Mouse (Mus musculus) cerebellum, postnatal 14 days (tissue): ENCODE results near the gene Sema4f.

ENCODE experiments used
- DNase-seq, 2 experiments: peaks; one replicate each; pipeline ENCODE4 v3.0.0; 2021; ENCODE audit warnings: mixed read lengths in 2 of 2

Sema4f gene

DNA sequence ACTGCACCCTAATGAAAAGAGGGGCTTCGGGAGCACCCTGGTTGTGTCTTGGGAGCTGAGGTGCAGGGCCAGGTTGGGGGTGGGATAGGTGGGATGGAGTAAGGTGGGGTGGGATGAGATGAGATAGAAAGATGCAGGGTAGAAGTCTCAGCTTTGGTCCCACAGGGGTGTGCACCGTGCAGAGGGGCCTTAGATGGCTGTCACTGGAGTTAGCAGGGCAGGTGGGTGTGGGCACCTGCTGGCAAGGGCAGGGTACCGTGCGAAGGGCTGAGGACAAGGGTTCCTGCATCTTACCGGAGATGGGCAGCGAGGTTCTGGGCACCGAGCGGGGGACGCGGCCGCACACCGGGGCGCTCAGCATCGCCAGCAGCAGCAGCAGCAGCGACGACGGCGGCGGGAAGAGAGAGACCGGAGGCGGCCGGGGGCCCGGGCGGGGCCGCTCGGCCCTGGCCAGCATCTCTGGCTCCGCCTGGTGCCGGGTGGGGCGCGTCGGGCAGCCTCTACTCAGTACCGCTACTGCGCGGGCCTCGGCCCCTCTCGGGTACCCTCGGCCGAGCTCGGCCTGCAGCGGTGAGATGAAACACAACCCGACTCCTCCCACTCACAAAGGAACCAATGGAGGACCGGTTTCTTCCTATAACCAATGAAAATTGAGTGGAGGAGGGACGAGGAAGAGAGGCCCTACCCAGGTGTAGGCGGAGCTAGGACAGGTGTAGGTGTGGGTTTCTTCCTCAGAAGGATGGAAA, at the start of gene Sema4f:
TSS of gene Sema4f (minus strand) at position 603 of the 746 bp plus-strand sequence.
- DNase-seq = peak; percentile 90 to 92

DNA sequence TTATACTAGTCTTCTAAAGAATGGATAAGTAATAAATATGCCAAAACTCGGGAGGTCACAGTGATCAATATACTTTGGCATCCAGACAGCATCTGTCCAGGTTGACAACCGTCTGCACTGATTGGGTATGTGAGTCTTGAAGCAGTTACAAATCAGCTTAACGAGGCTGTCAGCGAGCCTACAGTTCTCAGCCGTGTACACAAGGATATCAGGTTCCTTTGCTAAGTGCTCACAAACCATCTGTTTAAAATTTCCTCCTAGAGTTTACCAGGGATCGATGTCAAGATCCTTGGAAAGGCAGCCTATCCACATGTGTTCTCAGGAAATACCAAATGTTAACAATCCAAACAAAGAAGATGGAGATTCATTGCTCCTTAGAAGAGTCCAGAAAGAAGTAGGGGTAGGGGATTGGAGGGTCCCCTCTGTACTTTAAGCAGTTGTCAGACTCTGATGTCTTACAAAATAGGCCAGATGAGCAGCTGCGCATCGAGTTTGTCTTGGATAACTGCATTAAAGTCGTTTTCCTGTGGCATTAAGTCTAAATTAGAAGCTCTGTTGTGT, 47.9 kb upstream of the Sema4f start:
- no peak for DNase-seq

DNA sequence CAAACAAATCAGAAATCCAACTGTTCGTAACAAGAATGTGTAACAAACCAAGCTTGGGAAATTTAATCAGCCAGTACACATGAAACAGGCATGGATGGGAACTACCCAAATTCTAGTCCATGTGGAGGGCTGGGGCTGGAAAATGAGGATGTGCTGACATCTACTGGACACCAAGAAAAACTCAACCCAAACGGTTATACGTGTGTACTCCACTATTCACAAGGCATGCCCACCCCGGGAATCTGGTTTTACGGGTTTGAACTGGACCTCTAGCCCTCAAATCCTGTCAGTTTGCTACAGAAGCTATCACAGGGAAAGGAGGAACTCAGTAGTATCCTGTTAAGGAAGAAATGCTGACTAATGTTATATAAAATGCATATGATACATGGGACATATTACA, 31.5 kb upstream of the Sema4f start:
- DNase-seq = peak; percentile 76 to 85

DNA sequence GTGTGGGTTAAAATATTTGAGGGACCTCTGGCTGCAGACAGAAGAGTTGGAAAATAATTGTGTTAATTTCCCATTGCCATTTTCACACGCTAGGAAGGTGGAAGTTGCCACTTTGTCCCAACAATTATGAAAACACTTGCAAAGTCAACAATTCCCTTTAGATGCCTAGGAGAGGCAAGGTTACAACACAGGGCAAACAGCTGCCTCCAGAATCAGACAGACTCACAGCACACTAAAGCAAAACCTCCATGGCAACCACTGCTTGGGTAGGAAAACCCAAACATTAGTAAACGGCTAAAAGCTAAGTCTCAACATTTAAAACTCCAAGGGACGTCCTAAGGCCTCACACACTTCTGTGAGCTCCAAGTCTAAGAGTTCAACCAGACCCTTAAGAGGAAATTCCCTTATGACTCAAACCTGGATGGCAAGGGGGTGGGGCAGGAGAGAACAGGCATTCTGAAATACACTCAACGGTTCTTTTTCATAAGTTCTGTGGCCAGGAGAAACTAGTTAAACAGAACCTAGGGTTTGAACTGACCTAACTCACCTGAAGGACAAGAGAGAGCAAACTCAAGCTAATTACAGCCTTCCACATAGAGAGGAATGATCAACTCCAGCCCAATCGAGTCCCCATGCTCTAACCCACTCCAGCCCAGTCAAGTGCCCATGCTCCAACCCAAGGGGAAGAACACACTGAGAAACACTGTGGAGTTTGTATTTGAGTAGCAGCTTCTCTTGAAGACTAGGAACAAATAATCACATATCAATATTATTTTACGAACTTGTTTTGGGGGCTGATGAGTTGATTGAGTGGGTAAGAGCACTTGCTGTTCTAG, 29.9 kb upstream of the Sema4f start:
- DNase-seq = no peak

DNA sequence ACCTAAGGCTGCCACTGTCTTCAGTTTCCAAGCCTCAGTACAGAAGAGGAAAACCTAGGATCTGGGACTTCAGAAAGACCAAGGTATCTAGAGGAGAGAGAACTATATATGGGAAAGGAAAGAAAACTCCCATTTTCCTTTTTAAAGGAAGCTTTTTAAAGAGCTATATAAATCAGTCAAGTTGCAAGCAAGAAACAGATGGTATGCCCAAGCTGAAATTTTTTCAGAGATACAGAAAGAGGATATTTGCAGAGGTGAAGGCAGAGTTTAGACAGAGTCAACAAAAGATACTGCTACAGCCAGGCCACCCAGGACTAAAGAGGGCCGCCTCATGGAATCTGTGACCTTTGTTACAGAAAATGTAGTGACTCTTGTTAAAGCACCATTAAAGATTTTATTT, 22.1 kb upstream of the Sema4f start:
- DNase-seq = no peak

DNA sequence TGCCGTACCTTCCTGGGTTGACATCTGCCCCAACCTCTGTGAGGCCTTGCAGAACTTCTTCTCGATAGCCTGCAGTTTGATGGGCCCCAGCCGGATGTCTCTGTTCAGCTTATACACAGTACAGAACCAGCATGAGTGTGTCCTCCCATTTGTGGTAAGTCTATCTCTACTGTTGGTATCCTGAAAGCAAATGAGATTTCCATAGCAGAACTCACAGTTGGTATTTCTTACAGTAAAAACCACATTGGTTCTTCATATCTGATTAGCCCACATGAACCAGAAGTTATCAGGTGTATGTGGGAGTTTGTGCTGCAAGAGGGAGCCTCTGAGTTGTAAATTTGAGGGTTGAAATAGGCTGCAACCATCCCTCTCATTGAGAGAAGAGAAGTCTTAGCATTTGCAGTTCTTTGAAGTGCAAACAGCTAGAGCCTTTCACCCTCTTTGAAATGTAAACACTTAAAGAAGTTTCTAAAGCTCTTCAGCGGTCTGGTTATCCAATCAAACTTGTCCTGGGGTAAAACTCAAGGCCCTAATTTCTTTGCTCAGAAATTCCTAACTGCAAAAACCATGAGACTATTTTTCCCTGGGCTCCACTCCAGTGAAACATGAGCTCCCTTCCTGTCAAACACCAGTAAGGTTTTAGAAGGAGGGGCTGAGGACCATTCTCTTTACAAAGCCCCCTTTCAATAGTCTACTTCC, 17.1 kb upstream of the Sema4f start:
- DNase-seq = no peak

DNA sequence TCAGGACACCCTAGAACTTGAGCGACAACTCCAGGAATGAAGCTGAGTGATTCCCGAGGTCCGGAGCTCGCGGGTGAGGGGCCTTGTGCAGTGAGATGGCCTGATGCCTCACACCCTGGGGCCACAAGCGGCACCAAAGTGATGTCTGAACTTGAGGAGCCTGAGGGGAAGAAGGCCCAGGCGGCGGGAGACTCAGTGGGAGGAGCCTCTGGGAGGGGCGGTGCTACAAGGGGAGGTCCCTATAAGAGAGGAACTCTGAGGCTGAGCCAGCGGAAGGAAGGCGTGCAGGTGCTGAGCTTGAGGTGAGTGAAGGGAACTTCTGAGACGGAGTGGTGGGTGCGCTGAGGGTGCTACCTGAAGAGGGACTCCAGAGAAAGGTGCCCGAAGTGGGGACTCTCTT, 7.1 kb upstream of the Sema4f start, which contains the start of gene M1ap:
TSS of gene M1ap (plus strand) at position 252 of the 400 bp plus-strand sequence.
- no peak for DNase-seq

DNA sequence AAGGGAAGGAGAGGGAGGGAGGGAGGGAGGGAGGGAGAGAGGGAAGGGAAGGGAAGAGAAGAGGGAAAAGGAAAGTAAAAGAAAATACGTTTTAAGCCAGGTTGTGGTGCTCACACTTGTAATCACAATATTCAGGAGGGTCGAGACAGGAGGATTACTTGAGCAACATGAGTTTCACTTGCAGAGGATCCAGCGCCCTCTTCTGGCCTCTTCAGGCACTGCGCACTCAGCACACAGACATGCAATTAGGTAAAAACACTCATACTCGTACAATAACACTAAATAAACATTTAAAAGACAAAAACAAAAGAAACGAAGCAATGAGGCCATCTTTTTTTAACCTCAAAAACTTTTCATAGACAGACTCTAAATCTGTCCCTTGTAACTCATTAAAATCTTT, 6.2 kb upstream of the Sema4f start:
- peak; percentile 55 to 80 for DNase-seq

DNA sequence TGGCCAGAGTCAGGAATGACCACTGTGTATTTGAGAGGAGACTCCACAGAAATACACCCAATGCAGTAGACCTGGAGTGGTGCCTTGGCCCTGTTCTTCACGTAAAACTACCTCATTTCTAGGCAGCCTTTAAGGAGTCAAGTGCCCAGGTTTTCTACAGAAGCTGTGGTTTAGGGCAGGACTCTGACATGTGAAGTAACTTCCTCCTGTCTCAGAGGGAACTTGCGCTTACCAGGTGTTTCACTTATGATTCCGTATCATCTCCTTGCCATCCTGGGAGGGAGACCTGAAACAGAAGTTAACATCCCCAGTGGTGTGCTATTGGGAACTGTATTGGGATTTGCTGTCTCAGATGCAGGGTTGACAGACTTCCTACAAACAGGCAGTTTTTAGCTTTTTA, 1.2 kb upstream of the Sema4f start:
- DNase-seq = no peak

DNA sequence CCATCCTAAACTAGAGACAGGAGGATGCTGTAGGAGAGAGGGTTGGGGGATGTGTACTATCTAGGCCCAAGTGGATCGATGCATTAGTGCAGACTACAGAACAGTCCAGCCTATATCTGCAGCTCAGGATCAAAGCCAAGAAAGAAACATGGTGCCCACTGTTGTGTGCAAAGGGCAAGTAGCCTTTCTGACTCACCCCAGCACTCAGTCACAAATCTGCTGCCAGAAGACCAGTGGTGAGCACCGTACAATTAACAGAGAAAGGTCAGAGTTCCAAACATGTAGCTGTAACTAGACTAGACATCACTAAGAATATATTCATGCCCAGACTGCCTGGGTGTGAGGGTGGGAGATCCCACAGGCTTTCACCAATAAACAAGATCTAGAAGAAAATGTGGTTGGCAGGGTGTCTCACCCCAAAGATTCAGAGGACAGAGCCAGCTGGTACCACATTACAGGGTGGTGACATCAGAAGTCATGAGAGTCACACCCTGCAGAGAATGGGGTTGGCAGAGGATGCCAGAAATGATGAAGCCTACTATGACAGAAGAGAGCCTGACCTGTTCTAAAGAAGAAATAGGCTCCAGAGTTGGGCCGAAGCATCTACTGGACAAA, 4.8 kb downstream of the Sema4f start:
- no peak for DNase-seq

DNA sequence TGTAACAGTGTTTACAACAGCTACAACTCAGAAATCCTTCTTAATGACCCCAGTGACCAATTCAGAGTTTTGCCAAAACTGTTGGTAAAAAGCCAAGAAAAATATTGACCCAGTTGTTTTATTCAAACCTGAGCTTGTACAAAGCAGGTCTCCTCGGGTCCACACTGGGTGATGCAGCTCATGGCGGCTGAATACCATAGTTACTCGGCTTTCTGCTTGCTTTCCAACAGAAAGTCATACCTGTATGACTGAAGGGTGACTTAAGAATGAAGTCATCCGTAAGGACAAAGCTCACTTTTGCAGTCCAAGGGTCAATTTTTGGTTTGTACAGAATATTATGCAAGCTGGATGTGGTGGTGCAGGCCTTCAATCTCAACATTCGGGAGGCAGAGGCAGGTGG, 12.0 kb downstream of the Sema4f start:
- DNase-seq = no peak

DNA sequence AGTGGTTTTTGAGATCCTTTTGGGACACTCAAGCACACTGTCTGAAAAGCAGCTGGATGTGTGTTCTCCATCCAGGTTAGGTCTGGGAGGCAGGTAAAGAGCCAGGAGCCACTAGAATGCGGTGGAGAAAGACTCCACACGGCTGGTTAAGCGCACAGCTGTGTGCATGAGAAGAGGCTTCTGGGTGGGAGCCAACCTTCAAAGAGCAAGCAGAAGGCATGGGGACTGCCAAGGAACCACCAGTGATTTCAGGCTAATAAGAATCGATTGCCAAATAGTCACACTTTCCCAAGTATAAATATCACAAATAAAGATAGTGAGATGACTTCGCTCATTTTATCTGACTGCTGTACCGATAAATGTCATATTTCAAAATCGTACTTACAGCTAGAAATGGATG, 13.0 kb downstream of the Sema4f start:
- peak; percentile 73 to 82 for DNase-seq

DNA sequence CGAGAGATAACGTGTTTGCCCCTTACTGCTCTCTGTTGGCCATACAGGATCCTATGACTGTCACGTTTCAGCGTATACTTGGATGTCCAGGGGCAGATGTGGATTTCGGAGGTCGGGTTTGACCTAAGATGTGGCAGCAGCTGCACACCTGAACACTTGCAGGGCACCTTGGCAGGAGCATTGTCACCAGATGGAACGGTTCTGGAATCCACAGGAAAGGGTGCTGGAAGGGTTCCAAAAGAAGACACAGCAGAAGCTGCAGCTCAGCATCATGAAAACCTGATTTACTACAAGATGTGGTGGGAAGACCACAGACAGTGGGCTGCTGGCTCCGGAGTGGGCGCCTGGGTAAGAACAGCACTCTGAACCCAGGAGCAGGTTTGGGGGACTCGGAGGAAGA, 13.5 kb downstream of the Sema4f start:
- peak; percentile 59 to 67 for DNase-seq

DNA sequence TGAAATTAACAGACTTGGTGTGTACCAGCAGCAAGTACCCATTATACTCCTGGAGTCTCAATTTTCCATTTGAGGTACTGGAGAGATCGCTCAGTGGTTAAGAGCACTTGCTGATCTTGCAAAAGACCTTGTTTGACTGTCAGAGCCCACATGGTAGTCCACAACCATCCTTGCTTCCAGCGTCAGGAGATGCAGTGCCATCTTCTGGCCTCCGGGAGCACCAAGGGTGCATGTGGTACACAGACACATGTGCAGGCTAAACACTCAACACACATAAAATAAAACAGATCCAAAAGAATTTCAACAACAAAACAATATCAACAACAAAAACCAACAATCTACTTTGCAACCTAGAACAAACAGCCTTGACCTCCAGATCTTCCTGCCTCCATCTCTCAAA, 14.6 kb downstream of the Sema4f start:
- no peak for DNase-seq

DNA sequence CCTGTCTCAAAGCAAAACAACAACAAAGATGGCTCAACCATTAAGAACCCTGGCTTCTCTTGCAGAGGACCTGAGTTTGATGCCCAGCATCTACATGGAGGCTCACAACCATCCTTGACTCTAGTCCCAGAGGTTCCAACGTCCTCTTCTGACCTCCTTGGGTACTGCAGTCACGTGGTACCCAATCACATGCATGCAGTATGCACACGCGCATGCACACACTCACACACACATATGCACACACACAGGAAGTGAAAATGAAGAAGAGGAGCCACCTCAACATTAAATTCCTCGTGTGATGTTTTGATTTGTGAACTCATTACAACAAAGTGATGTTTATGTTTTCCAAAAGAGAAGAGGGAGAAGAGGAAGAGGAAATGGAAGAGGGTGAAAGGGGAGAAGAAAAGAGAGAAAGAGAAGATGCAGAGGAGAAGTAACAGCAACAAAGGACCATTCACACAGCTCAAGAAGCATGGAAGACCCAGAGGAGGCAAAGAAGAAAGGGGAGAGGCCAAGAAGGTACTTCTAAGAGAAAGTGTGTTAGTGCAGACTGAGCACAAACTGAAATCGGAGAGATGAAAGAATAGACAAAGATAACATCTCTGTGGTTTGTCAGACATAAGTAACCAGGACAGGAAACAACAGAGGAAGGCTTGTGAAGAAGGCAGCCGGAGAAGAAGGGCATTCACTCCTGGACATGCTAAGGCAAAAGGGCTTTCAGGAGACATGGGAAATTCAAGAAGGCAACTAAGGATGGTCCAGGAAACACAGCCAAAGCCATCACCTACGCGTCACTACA, 17.9 kb downstream of the Sema4f start:
- DNase-seq = no peak

DNA sequence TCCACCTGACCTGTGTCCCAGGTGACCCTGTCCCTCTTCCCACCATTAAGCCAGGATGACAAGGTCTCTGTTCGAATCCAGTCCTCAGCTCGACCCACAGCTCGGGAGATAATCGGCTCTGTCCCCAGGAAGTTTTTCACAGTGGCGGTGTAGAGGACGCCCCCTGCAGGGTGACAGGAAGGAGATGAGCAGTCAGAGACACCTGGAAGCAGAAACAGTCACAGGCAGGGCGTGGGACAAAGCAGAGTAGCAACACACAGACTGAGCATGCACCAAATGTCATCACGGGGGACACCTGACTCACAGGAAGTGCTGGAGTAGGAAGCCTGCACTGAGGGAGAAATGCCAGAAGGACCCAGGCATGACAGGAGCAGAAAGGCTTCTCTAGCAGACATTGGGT, 20.0 kb downstream of the Sema4f start:
- DNase-seq = no peak

DNA sequence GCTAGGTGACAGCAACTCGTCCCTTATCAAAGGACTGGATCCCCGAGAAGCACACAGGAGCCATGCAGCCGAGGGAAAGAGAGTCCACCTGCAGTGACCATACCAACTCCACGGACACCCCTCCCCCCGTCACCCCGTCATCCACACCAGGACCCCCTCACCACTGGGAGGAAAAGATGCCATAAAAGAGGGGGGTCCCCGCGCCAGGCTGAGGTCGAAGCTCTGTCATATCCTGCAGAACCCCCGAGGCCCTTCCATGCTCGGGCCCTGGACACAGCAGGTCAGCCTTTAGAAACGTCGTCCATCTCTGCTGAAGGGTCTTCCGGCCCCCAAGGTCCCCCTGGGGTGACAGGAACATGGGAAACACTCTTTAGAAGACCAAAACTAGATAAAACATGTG, 21.2 kb downstream of the Sema4f start:
- peak; percentile 44 to 56 for DNase-seq

DNA sequence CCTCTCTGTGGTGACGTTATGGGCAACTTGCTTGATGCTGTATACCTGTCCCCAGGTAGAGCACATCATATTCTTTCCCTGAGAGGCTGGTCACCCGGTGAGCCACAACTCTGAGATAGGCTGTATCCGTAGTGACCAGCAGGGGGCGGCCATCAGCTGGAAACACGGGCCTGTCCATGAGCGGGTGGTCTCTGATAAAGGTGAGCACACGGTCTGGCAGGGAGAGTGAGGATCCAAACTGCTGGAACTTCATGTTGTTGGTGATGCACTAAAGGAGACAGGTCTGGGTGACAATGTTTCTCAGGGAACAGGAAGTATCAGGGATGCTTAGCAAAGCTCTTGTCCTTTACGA, 21.8 kb downstream of the Sema4f start:
- no peak for DNase-seq

DNA sequence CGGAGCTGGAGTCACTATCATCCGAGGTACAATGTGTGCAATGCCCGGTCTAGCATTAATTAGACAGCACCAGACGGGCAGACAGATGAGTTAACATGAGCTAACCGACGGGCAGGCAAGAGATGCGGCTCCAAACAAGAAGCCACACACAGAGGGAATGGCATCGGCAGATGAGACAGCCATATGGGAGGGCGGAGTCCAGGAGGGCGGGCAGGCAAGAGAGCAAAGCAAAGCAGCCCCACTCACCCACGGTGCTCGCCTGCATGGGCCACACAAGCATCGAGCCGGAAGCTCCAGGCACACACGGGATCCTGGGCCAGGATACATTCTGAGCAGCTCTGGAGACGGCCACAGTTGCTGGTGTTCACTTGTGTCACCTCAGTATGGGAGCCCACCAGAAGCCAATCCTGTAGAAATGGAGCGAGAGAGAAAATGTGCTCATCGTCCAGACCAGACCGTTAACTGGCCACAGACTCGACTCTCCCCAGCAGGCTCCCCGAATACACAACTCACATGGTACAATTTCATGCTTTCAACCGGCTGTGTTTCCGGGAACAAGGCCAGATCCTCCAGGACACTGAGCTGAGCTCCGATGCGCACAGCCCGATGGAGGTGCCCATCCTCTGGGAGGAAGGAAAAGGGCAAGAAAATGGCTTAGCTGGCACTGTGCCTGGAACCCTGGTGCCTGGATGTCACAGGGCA, 22.3 kb downstream of the Sema4f start:
- peak; percentile 96 to 97 for DNase-seq

DNA sequence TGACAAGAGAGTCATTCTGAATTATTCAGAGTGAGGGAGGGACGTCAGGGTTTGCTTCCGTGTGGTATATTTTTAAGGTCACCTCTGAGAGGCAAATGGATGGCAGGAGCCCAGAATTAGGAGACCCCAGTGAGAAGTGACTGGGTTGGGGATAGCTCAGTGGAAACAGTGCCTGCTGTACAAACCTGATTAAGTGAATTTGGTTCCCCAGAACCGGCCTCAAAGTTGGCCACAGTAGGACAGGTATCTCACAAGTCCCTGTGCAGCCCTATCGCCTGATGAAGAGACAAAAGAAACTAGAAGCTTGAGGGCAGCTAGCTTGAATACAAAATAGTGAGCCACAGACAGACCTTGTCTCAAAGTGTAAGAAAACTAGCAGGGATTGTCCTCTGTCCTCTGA, 23.1 kb downstream of the Sema4f start:
- DNase-seq = peak; percentile 21 to 39

DNA sequence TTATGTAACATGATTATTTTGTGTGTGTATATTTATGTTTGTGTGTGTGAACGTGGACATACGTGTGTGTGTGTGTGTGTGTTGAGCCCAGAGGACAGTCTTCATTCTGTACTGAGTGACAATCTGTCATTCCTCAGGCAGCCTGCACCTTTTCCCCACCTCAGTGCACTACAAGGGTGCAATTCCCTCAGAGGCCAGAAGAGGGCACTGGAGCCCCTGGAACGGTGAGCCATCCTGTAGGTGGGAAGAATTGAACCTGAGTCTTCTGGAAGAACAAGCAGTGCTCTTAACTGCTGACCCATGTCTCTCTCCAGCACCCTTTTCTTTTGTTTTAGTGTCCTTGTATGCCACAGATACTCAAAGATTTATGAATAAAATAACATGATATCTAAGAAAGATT, 23.7 kb downstream of the Sema4f start:
- DNase-seq = peak; percentile 91 to 95
